Mouse (Mus musculus): ENCODE data around the gene Gabrg3. TPM values are rescaled to one million over a fixed set of nuclear protein-coding genes. Genes with fewer than 3 reads are reported as not detected.

Gene Gabrg3
- total and polyA plus RNA-seq, 2 experiments from 2014 or later, result 0.11 to 0.22 TPM

GRCm38 (mm10) chr7:57132471-57132870 is 254.5 kb downstream of the Gabrg3 start:
- no peak overlapping the region for H3K9ac ChIP-seq (replicated peaks; ENCODE audit: low read depth, low read length)
- H3K27ac ChIP-seq (ENCODE audit: low read depth), result no peak overlapping the region
- H3K4me2 ChIP-seq (ENCODE audit: low read depth, low read length), result no peak overlapping the region
- no peaks in the 10 kb centered on the region for H3K36me3 ChIP-seq (replicated peaks; ENCODE audit: control insufficient read depth, insufficient read depth, low read length)
- TF ChIP-seq CTCF (IDR thresholded peaks at IDR 0.05; ENCODE audit: low read depth), result no peak
- TF ChIP-seq EP300 (IDR thresholded peaks at IDR 0.05; ENCODE audit: low read depth), result no peak
- WGBS, result 78% methylated on average over 2 of the region's 2 CpGs
- no peaks in the 10 kb centered on the region for H3K27me3 ChIP-seq (ENCODE audit: control insufficient read depth, insufficient read depth, low read length)
- H3K4me3 ChIP-seq (ENCODE audit: low read depth, low read length), result no peak overlapping the region
- H3K4me1 ChIP-seq (ENCODE audit: control insufficient read depth, insufficient read depth), result no peaks in the 10 kb centered on the region
- ATAC-seq (ENCODE audit: insufficient read depth, low read depth), result no peak
- no peak for DNase-seq (ENCODE audit: low spot score)
- H3K9me3 ChIP-seq (replicated peaks; ENCODE audit: control insufficient read depth, low read length), result no peaks in the 10 kb centered on the region; the same call in 1 of the 2 replicates

DNA sequence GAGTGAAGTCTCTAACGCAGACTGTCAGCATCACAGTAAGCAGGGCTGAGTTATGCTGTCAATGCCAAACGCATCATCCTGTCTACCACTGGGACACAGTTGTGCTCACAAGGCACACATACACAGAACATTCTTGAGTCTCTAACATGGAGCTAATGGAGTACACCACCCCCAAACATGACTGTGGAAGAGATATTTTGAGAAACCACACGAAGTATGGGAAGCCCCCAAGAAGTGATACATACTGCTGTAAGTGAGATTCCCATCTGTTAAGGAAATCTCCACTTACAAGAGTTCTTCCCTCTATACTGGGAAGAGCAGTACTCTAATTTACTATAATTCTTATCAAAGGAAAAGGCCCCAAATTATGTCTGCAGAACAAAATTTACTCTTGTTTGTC is 286.9 kb downstream of the Gabrg3 start:
- WGBS, result 65% methylated on average over 3 of the region's 3 CpGs
- no peaks in the 10 kb centered on the region for H3K27me3 ChIP-seq (ENCODE audit: control insufficient read depth, insufficient read depth, low read length)
- H3K9me3 ChIP-seq (replicated peaks; ENCODE audit: control insufficient read depth, low read length), result no peaks in the 10 kb centered on the region
- H3K4me1 ChIP-seq (ENCODE audit: control insufficient read depth, insufficient read depth), result no peaks in the 10 kb centered on the region
- TF ChIP-seq EP300 (IDR thresholded peaks at IDR 0.05; ENCODE audit: low read depth), result no peak
- no peak for TF ChIP-seq CTCF (IDR thresholded peaks at IDR 0.05; ENCODE audit: low read depth)
- no peak overlapping the region for H3K27ac ChIP-seq (ENCODE audit: low read depth)
- ATAC-seq (ENCODE audit: insufficient read depth, low read depth), result no peak
- H3K4me2 ChIP-seq (ENCODE audit: low read depth, low read length), result no peak overlapping the region
- H3K36me3 ChIP-seq (replicated peaks; ENCODE audit: control insufficient read depth, insufficient read depth, low read length), result no peaks in the 10 kb centered on the region
- H3K4me3 ChIP-seq (ENCODE audit: low read depth, low read length), result no peak overlapping the region
- no peak for DNase-seq (ENCODE audit: low spot score)
- no peak overlapping the region for H3K9ac ChIP-seq (replicated peaks; ENCODE audit: low read depth, low read length)

DNA sequence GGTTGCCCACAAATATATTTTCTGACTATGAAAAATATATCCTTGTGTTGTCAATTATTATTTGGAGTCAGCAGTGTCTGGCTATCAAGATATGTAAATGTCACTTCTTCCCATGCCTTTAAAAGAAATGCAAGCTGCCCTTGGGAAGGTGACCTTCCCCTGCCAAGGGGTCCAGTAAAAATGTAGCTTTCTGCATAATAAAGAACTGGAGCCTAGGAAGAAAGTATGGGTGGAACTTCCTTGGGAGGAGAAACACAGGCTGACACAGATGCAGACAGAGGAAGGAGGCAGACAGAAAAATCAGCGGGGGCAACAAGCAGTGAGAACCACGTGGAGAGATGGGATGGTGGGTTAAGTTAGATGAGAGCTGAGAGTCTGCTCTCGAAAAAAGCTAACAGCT is 304.9 kb downstream of the Gabrg3 start:
- H3K36me3 ChIP-seq (replicated peaks; ENCODE audit: control insufficient read depth, insufficient read depth, low read length), result no peaks in the 10 kb centered on the region
- 54% methylated on average over 3 of the region's 3 CpGs for WGBS
- no peaks in the 10 kb centered on the region for H3K9me3 ChIP-seq (replicated peaks; ENCODE audit: control insufficient read depth, low read length)
- H3K27ac ChIP-seq (ENCODE audit: low read depth), result no peak overlapping the region
- ATAC-seq (ENCODE audit: insufficient read depth, low read depth) (no peak), DNase-seq (ENCODE audit: low spot score) (no peak)
- no peaks in the 10 kb centered on the region for H3K4me1 ChIP-seq (ENCODE audit: control insufficient read depth, insufficient read depth)
- no peak overlapping the region for H3K4me2 ChIP-seq (ENCODE audit: low read depth, low read length)
- no peak overlapping the region for H3K4me3 ChIP-seq (ENCODE audit: low read depth, low read length)
- TF ChIP-seq CTCF (IDR thresholded peaks at IDR 0.05; ENCODE audit: low read depth), result no peak
- TF ChIP-seq EP300 (IDR thresholded peaks at IDR 0.05; ENCODE audit: low read depth), result no peak
- H3K27me3 ChIP-seq (ENCODE audit: control insufficient read depth, insufficient read depth, low read length), result no peaks in the 10 kb centered on the region
- H3K9ac ChIP-seq (replicated peaks; ENCODE audit: low read depth, low read length), result no peak overlapping the region

DNA sequence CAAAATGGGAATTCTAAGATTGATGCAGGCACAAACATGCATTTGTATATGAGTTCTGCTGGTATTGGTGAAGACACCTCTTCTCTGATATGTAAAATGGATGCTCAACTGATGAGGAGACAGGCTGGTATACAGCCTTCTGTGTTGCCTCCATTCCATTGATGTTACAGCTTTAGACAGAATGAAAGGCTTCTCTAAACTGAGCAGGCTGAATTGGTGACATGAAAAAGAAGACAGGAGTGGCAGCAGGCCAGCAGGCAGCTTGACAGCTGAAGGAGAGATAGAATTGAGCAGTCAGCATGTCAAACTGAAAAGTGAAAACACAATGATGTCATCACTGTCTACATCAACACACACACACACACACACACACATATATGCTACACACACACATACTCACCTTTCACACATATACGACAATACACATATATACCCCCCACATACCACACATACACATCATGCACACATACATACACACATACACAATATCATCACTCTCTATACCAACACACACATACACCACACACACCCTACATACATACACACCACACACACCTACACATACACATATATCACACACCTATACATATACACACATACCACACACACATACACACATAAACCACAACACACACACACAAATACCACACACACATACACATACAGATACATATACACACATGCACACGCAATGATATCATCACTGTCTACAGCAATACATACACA is 315.4 kb downstream of the Gabrg3 start:
- no peak for TF ChIP-seq CTCF (IDR thresholded peaks at IDR 0.05; ENCODE audit: low read depth)
- TF ChIP-seq EP300 (IDR thresholded peaks at IDR 0.05; ENCODE audit: low read depth), result no peak
- H3K4me3 ChIP-seq (ENCODE audit: low read depth, low read length), result no peak overlapping the region
- H3K9me3 ChIP-seq (replicated peaks; ENCODE audit: control insufficient read depth, low read length), result 0 out of 2 replicates have a peak, but pooled peaks cover 4% of the 10 kb centered on the region
- no peak overlapping the region for H3K27ac ChIP-seq (ENCODE audit: low read depth)
- H3K9ac ChIP-seq (replicated peaks; ENCODE audit: low read depth, low read length), result no peak overlapping the region
- no peaks in the 10 kb centered on the region for H3K4me1 ChIP-seq (ENCODE audit: control insufficient read depth, insufficient read depth)
- DNase-seq (ENCODE audit: low spot score) (no peak), ATAC-seq (ENCODE audit: insufficient read depth, low read depth) (no peak)
- WGBS, result 70% methylated on average over 2 of the region's 2 CpGs
- H3K4me2 ChIP-seq (ENCODE audit: low read depth, low read length), result no peak overlapping the region
- H3K36me3 ChIP-seq (replicated peaks; ENCODE audit: control insufficient read depth, insufficient read depth, low read length), result no peaks in the 10 kb centered on the region
- no peaks in the 10 kb centered on the region for H3K27me3 ChIP-seq (ENCODE audit: control insufficient read depth, insufficient read depth, low read length)

DNA sequence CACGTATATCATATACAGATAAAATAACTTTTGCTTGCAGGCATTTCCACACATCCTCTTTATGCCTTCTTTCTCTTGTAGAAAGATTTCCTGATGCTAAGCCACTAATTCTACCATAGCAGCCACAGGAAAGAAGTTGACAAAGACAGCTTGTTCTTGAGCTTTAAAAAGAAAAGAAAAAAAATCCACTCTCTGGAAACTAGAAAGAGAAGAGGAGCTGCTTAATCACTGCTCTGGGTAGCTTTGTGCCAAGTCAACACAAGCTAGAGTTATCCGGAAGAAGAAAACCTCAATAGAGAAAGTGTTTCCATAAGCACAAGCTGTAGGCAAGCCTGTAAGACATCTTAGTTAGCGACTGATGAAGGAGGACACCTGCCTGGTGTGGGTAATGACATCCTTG is 321.6 kb downstream of the Gabrg3 start:
- DNase-seq (ENCODE audit: low spot score), result no peak
- 75% methylated on average over 3 of the region's 3 CpGs for WGBS

More for the DNA sequence above, 321.6 kb downstream of the Gabrg3 start:
- no peaks in the 10 kb centered on the region for H3K27me3 ChIP-seq (ENCODE audit: control insufficient read depth, insufficient read depth, low read length)
- H3K4me1 ChIP-seq (ENCODE audit: control insufficient read depth, insufficient read depth), result no peaks in the 10 kb centered on the region
- no peaks in the 10 kb centered on the region for H3K36me3 ChIP-seq (replicated peaks; ENCODE audit: control insufficient read depth, insufficient read depth, low read length)
- H3K27ac ChIP-seq (ENCODE audit: low read depth), result no peak overlapping the region
- H3K9me3 ChIP-seq (replicated peaks; ENCODE audit: control insufficient read depth, low read length), result 0 out of 2 replicates have a peak, but pooled peaks cover 4% of the 10 kb centered on the region
- ATAC-seq (ENCODE audit: insufficient read depth, low read depth), result no peak
- H3K4me2 ChIP-seq (ENCODE audit: low read depth, low read length), result no peak overlapping the region
- H3K9ac ChIP-seq (replicated peaks; ENCODE audit: low read depth, low read length), result no peak overlapping the region
- TF ChIP-seq CTCF (IDR thresholded peaks at IDR 0.05; ENCODE audit: low read depth) (no peak), EP300 (IDR thresholded peaks at IDR 0.05; ENCODE audit: low read depth) (no peak)
- no peak overlapping the region for H3K4me3 ChIP-seq (ENCODE audit: low read depth, low read length)
